11 mouse cellular contexts compared by ENCODE assay signal in genomic region chr4:44107339-44107738, GRCm38 (mm10). TPM values are rescaled to one million over a fixed set of nuclear protein-coding genes. Genes with fewer than 3 reads are reported as not detected.
DNase-seq lines count a peak whose midpoint lies in the region; ATAC-seq lines count a peak whose summit lies in the region.
"Had no signal": no experiment of that assay in that cellular context is flagged by ENCODE, and none has a peak within 500 bp of the region (broad histone marks: within the 10 kb centered on the region; RNA-seq: fewer than 3 reads in every experiment).

No protein-coding gene starts in this region.

- DNase-seq in neural tube, embryonic 10.5 days (ENCODE audit: extremely low spot score, low spot score), result no peak
- peak; percentile 47 to 67 for DNase-seq in kidney, postnatal 36 days
- no peak for DNase-seq in gastrocnemius, postnatal 10 days
- DNase-seq: cerebellum, adult 9-11 months; right cerebral cortex, postnatal 4 days had no signal

- no peaks in the 10 kb centered on the region for H3K27me3 ChIP-seq in neural tube, embryonic 13.5 days
- no peaks in the 10 kb centered on the region for H3K27me3 ChIP-seq in heart, embryonic 14.5 days (ENCODE audit: control insufficient read depth, insufficient read depth, low read length)
- H3K27me3 ChIP-seq in stomach, embryonic 16.5 days (ENCODE audit: control insufficient read depth, insufficient read depth, low read length), result no peaks in the 10 kb centered on the region

- H3K4me2 ChIP-seq in neural tube, embryonic 13.5 days, result 0 out of 2 replicates have a peak overlapping the region, but pooled peaks have one; percentile 43
- H3K4me2 ChIP-seq in heart, embryonic 14.5 days (ENCODE audit: low read length), result peak overlapping the region; percentile 57
- H3K4me2 ChIP-seq in stomach, embryonic 16.5 days (ENCODE audit: low read depth, low read length), result peak overlapping the region; percentile 42

- 41% methylated on average over 6 of the region's 6 CpGs for WGBS in neural tube, embryonic 13.5 days
- 37% methylated on average over 6 of the region's 6 CpGs for WGBS in heart, embryonic 14.5 days
- 23% methylated on average over 6 of the region's 6 CpGs for WGBS in stomach, embryonic 16.5 days

- H3K9me3 ChIP-seq in neural tube, embryonic 13.5 days, result no peaks in the 10 kb centered on the region
- H3K9me3 ChIP-seq in heart, embryonic 14.5 days (ENCODE audit: control insufficient read depth, low read length), result no peaks in the 10 kb centered on the region
- H3K9me3 ChIP-seq in stomach, embryonic 16.5 days (replicated peaks; ENCODE audit: control insufficient read depth, low read length), result no peaks in the 10 kb centered on the region

- no peak overlapping the region for H3K9ac ChIP-seq in neural tube, embryonic 13.5 days
- no peak overlapping the region for H3K9ac ChIP-seq in heart, embryonic 14.5 days (ENCODE audit: low read length)
- H3K9ac ChIP-seq in stomach, embryonic 16.5 days (ENCODE audit: low read length), result no peak overlapping the region
- H3K9ac ChIP-seq: hindbrain, embryonic 14.5 days had no signal

- no peaks in the 10 kb centered on the region for H3K36me3 ChIP-seq in neural tube, embryonic 13.5 days
- no peaks in the 10 kb centered on the region for H3K36me3 ChIP-seq in heart, embryonic 14.5 days (ENCODE audit: control insufficient read depth, insufficient read depth, low read length)
- no peaks in the 10 kb centered on the region for H3K36me3 ChIP-seq in stomach, embryonic 16.5 days (ENCODE audit: control insufficient read depth, insufficient read depth, low read length)

- peaks cover 38% of the 10 kb centered on the region for H3K4me1 ChIP-seq in neural tube, embryonic 13.5 days (replicated peaks)
- H3K4me1 ChIP-seq in heart, embryonic 14.5 days (ENCODE audit: control insufficient read depth in 2 of 2, insufficient read depth in 2 of 2, low read length in 2 of 2), result peaks cover 8 to 31% of the 10 kb centered on the region in 2 experiments
- peaks cover 36% of the 10 kb centered on the region for H3K4me1 ChIP-seq in stomach, embryonic 16.5 days (ENCODE audit: control insufficient read depth, insufficient read depth, low read length)

- no peak overlapping the region for H3K4me3 ChIP-seq in neural tube, embryonic 13.5 days
- H3K4me3 ChIP-seq in heart, embryonic 14.5 days (ENCODE audit: control insufficient read depth in 1 of 2, insufficient read depth in 1 of 2, low read depth in 1 of 2, low read length in 2 of 2), result no peak overlapping the region
- H3K4me3 ChIP-seq in stomach, embryonic 16.5 days (replicated peaks; ENCODE audit: low read length), result no peak overlapping the region

- H3K27ac ChIP-seq in neural tube, embryonic 13.5 days (replicated peaks), result no peak overlapping the region
- H3K27ac ChIP-seq in heart, embryonic 14.5 days (replicated peaks in 1 of 2; ENCODE audit: control insufficient read depth in 1 of 2, insufficient read depth in 1 of 2, low read depth in 2 of 2, low read length in 2 of 2), result peak overlapping the region in 1 of 2 experiments; percentile 63; a peak in 2 of 4 replicates
- H3K27ac ChIP-seq in stomach, embryonic 16.5 days (ENCODE audit: low read length), result peak overlapping the region; percentile 40; the same call in 1 of the 2 replicates

- no peak for ATAC-seq in neural tube, embryonic 13.5 days (ENCODE audit: low read depth)
- ATAC-seq in heart, embryonic 14.5 days (ENCODE audit: insufficient number of reproducible peaks, insufficient read depth, low FRiP score, low read depth), result no peak
- ATAC-seq in stomach, embryonic 16.5 days (ENCODE audit: insufficient read depth, low FRiP score), result peak; percentile 49; the same call in 1 of the 2 replicates
- no peak for ATAC-seq in CD4-positive, CD25-positive, alpha-beta regulatory T cell, adult 4 months
- ATAC-seq in erythroid progenitor cell, adult 5-6 weeks (replicated peaks; ENCODE audit: low FRiP score, poor library complexity, severe bottlenecking), result no peak

RNA-seq across cellular contexts. Expression of gene Gne, which starts 23.4 kb away (rescaled TPM):
- polyA plus RNA-seq in neural tube, embryonic 13.5 days (2015; fragmentation: Nextera tagmentation; extraction: Ambion mirVana), result 23.3 and 25.4 TPM in 2 replicates
- polyA plus RNA-seq in heart, embryonic 14.5 days (2014; fragmentation: Nextera tagmentation; extraction: Ambion mirVana), result 31.3 and 31.5 TPM in 2 replicates
- 30.0 and 33.1 TPM in 2 replicates for polyA plus RNA-seq in stomach, embryonic 16.5 days (2015; fragmentation: Nextera tagmentation; extraction: Ambion mirVana)
- 10 to 100 TPM; 20.5 to 20.9 TPM for polyA plus RNA-seq in CD4-positive, CD25-positive, alpha-beta regulatory T cell, adult 4 months (2017; shearing (Covaris generic))
- 10 to 100 TPM; 17.1 to 24.3 TPM for total RNA-seq in gastrocnemius, postnatal 10 days (2021)
- total RNA-seq in erythroid progenitor cell, adult 5-6 weeks (2015; ENCODE audit: low replicate concordance), result 3.6 and 6.3 TPM in 2 replicates
- 2.5 and 7.6 TPM in 2 replicates for total RNA-seq in erythroid progenitor cell, adult 5-6 weeks (2017; ENCODE audit: low replicate concordance)

Comparison
In these comparisons a context has a peak if more than half of its experiments do, and no peak if none do; other contexts are left out.
1. DNase-seq: peak in kidney, postnatal 36 days (2 of 2); none in neural tube, embryonic 10.5 days (single experiment) and gastrocnemius, postnatal 10 days (single experiment).
2. Peak in every context shown above with its lines, with median percentiles within 50 percentile points of each other: H3K4me2 ChIP-seq.